Mouse (Mus musculus): ENCODE measurements at regions not wholly inside any gene's neighbourhood (a gene's known extent, or its start where the extent isn't known, plus 50 kb on each side); places are given as distances from the start of the nearest gene placed in this dataset.

GRCm38 (mm10) chr1:77964656-77965335 lies 232.1 kb downstream of the Pax3 start:
- ATAC-seq (ENCODE audit: insufficient read depth) = no peak
- no peak overlapping the region for H3K9ac ChIP-seq (replicated peaks)
- no peaks in the 10 kb centered on the region for H3K9me3 ChIP-seq (ENCODE audit: control insufficient read depth, low read length)
- TF ChIP-seq EP300 (IDR thresholded peaks at IDR 0.05; ENCODE audit: low read depth) (no peak), CTCF (IDR thresholded peaks at IDR 0.05; ENCODE audit: low read depth) (no peak)
- H3K4me2 ChIP-seq (ENCODE audit: low read depth) = no peak overlapping the region
- no peak overlapping the region for H3K4me3 ChIP-seq (ENCODE audit: insufficient read depth in 1 of 2, low read depth in 2 of 2, low read length in 2 of 2)
- H3K27me3 ChIP-seq (ENCODE audit: control insufficient read depth, insufficient read depth, low read length) = no peaks in the 10 kb centered on the region
- no peaks in the 10 kb centered on the region for H3K36me3 ChIP-seq (replicated peaks; ENCODE audit: control insufficient read depth, insufficient read depth, low read depth)
- DNase-seq (ENCODE audit: low read depth in 3 of 3, low spot score in 3 of 3) = no peak
- no peak overlapping the region for H3K27ac ChIP-seq
- 21% methylated on average over 3 of the region's 3 CpGs for WGBS (ENCODE audit: insufficient replicate concordance)
- no peaks in the 10 kb centered on the region for H3K4me1 ChIP-seq (replicated peaks; ENCODE audit: control insufficient read depth in 2 of 2, insufficient read depth in 2 of 2, low read length in 1 of 2)

GRCm38 (mm10) chr1:77959309-77959708 lies 237.6 kb downstream of the Pax3 start:
- H3K27me3 ChIP-seq (ENCODE audit: control insufficient read depth, insufficient read depth, low read length) = no peaks in the 10 kb centered on the region
- no peaks in the 10 kb centered on the region for H3K4me1 ChIP-seq (replicated peaks; ENCODE audit: control insufficient read depth in 2 of 2, insufficient read depth in 2 of 2, low read length in 1 of 2)
- H3K9ac ChIP-seq (replicated peaks) = no peak overlapping the region
- TF ChIP-seq EP300 (IDR thresholded peaks at IDR 0.05; ENCODE audit: low read depth) (no peak), CTCF (IDR thresholded peaks at IDR 0.05; ENCODE audit: low read depth) (no peak)
- 38% methylated on average over 1 of the region's 1 CpGs for WGBS (ENCODE audit: insufficient replicate concordance)
- H3K9me3 ChIP-seq (ENCODE audit: control insufficient read depth, low read length) = no peaks in the 10 kb centered on the region
- no peak overlapping the region for H3K27ac ChIP-seq
- no peak overlapping the region for H3K4me3 ChIP-seq (ENCODE audit: insufficient read depth in 1 of 2, low read depth in 2 of 2, low read length in 2 of 2)
- no peaks in the 10 kb centered on the region for H3K36me3 ChIP-seq (replicated peaks; ENCODE audit: control insufficient read depth, insufficient read depth, low read depth)
- ATAC-seq (ENCODE audit: insufficient read depth) = no peak
- no peak for DNase-seq (ENCODE audit: low read depth in 3 of 3, low spot score in 3 of 3)
- H3K4me2 ChIP-seq (ENCODE audit: low read depth) = no peak overlapping the region

GRCm38 (mm10) chr1:77957156-77957767 lies 239.7 kb downstream of the Pax3 start:
- Histone ChIP-seq H3K36me3 (replicated peaks; ENCODE audit: control insufficient read depth, insufficient read depth, low read depth) (no peaks in the 10 kb centered on the region), H3K9me3 (ENCODE audit: control insufficient read depth, low read length) (no peaks in the 10 kb centered on the region), H3K4me2 (ENCODE audit: low read depth) (no peak overlapping the region), H3K9ac (replicated peaks) (no peak overlapping the region), H3K27ac (no peak overlapping the region), H3K4me1 (replicated peaks; ENCODE audit: control insufficient read depth in 2 of 2, insufficient read depth in 2 of 2, low read length in 1 of 2) (no peaks in the 10 kb centered on the region), H3K4me3 (ENCODE audit: insufficient read depth in 1 of 2, low read depth in 2 of 2, low read length in 2 of 2) (no peak overlapping the region), H3K27me3 (ENCODE audit: control insufficient read depth, insufficient read depth, low read length) (no peaks in the 10 kb centered on the region)
- ATAC-seq (ENCODE audit: insufficient read depth) (no peak), DNase-seq (ENCODE audit: low read depth in 3 of 3, low spot score in 3 of 3) (no peak)
- TF ChIP-seq EP300 (IDR thresholded peaks at IDR 0.05; ENCODE audit: low read depth) (no peak), CTCF (IDR thresholded peaks at IDR 0.05; ENCODE audit: low read depth) (no peak)
- 51% methylated on average over 8 of the region's 8 CpGs for WGBS (ENCODE audit: insufficient replicate concordance)

GRCm38 (mm10) chr1:77947894-77948293 lies 249.0 kb downstream of the Pax3 start:
- no peak overlapping the region for H3K9ac ChIP-seq (replicated peaks)
- no peak for ATAC-seq (ENCODE audit: insufficient read depth)
- TF ChIP-seq CTCF (IDR thresholded peaks at IDR 0.05; ENCODE audit: low read depth) = no peak
- TF ChIP-seq EP300 (IDR thresholded peaks at IDR 0.05; ENCODE audit: low read depth) = no peak
- no peaks in the 10 kb centered on the region for H3K36me3 ChIP-seq (replicated peaks; ENCODE audit: control insufficient read depth, insufficient read depth, low read depth)
- no peaks in the 10 kb centered on the region for H3K4me1 ChIP-seq (replicated peaks; ENCODE audit: control insufficient read depth in 2 of 2, insufficient read depth in 2 of 2, low read length in 1 of 2)
- 65% methylated on average over 2 of the region's 2 CpGs for WGBS (ENCODE audit: insufficient replicate concordance)
- H3K4me3 ChIP-seq (ENCODE audit: insufficient read depth in 1 of 2, low read depth in 2 of 2, low read length in 2 of 2) = no peak overlapping the region
- H3K27ac ChIP-seq = no peak overlapping the region
- no peaks in the 10 kb centered on the region for H3K9me3 ChIP-seq (ENCODE audit: control insufficient read depth, low read length)
- DNase-seq (ENCODE audit: low read depth in 3 of 3, low spot score in 3 of 3) = no peak
- no peaks in the 10 kb centered on the region for H3K27me3 ChIP-seq (ENCODE audit: control insufficient read depth, insufficient read depth, low read length)
- no peak overlapping the region for H3K4me2 ChIP-seq (ENCODE audit: low read depth)

- H3K4me2 ChIP-seq (ENCODE audit: low read depth) = no peak overlapping the region
- no peaks in the 10 kb centered on the region for H3K9me3 ChIP-seq (ENCODE audit: control insufficient read depth, low read length)
- H3K4me3 ChIP-seq (ENCODE audit: insufficient read depth in 1 of 2, low read depth in 2 of 2, low read length in 2 of 2) = no peak overlapping the region
- no peak overlapping the region for H3K27ac ChIP-seq
- DNase-seq (ENCODE audit: low read depth in 3 of 3, low spot score in 3 of 3) (no peak), ATAC-seq (ENCODE audit: insufficient read depth) (no peak)
- no peaks in the 10 kb centered on the region for H3K4me1 ChIP-seq (replicated peaks; ENCODE audit: control insufficient read depth in 2 of 2, insufficient read depth in 2 of 2, low read length in 1 of 2)
- H3K9ac ChIP-seq (replicated peaks) = no peak overlapping the region
- WGBS (ENCODE audit: insufficient replicate concordance) = 55% methylated on average over 2 of the region's 2 CpGs
- TF ChIP-seq EP300 (IDR thresholded peaks at IDR 0.05; ENCODE audit: low read depth) (no peak), CTCF (IDR thresholded peaks at IDR 0.05; ENCODE audit: low read depth) (no peak)
- H3K36me3 ChIP-seq (replicated peaks; ENCODE audit: control insufficient read depth, insufficient read depth, low read depth) = no peaks in the 10 kb centered on the region
- no peaks in the 10 kb centered on the region for H3K27me3 ChIP-seq (ENCODE audit: control insufficient read depth, insufficient read depth, low read length)
Measured at GRCm38 (mm10) chr1:77944327-77944645, 252.6 kb downstream of the Pax3 start.

Measured in liver, embryonic 14.5 days (tissue).